Mouse (Mus musculus) telencephalon, adult 2 months (tissue): ENCODE data around the gene Por.

Source experiments
- DNase-seq: peaks from one replicate; pipeline ENCODE4 v3.0.0-alpha.2; 2011; ENCODE audit warnings: low read depth, low spot score

Por gene

GRCm38 (mm10) chr5:135726641-135727346 lies 57.0 kb downstream of the Por start:
- DNase-seq, result no peak

- DNase-seq, result no peak
These were observed 58.0 kb downstream of the Por start for GRCm38 (mm10) chr5:135727871-135728270.

- DNase-seq, result no peak
These were observed 58.5 kb downstream of the Por start for GRCm38 (mm10) chr5:135728361-135728760.

- no peak for DNase-seq
These were observed 59.5 kb downstream of the Por start for GRCm38 (mm10) chr5:135729351-135729750.

GRCm38 (mm10) chr5:135730278-135730677 lies 60.4 kb downstream of the Por start:
- DNase-seq, result no peak

GRCm38 (mm10) chr5:135730916-135731315 lies 61.1 kb downstream of the Por start:
- DNase-seq, result no peak

- no peak for DNase-seq
These were observed 61.5 kb downstream of the Por start for GRCm38 (mm10) chr5:135731322-135731721.

GRCm38 (mm10) chr5:135733071-135733470 lies 63.2 kb downstream of the Por start:
- DNase-seq, result no peak

GRCm38 (mm10) chr5:135734057-135734680 lies 64.3 kb downstream of the Por start:
- no peak for DNase-seq

- no peak for DNase-seq
These were observed 65.9 kb downstream of the Por start for GRCm38 (mm10) chr5:135735741-135736140.

- DNase-seq, result no peak
These were observed 66.7 kb downstream of the Por start for GRCm38 (mm10) chr5:135736544-135736943.

- DNase-seq, result no peak
These were observed 67.3 kb downstream of the Por start for GRCm38 (mm10) chr5:135737154-135737553.

GRCm38 (mm10) chr5:135738266-135738665 lies 68.4 kb downstream of the Por start:
- DNase-seq, result no peak

- DNase-seq, result no peak
These were observed 72.3 kb downstream of the Por start for GRCm38 (mm10) chr5:135742156-135742555.

GRCm38 (mm10) chr5:135742941-135743740 lies 73.3 kb downstream of the Por start:
- DNase-seq, result no peak

GRCm38 (mm10) chr5:135743741-135744609 lies 74.1 kb downstream of the Por start, which contains the start of gene Tmem120a:
TSS of gene Tmem120a (minus strand) at chr5:135744448.
- peak; percentile 69 for DNase-seq

GRCm38 (mm10) chr5:135744742-135745141 lies 74.9 kb downstream of the Por start:
- no peak for DNase-seq

- no peak for DNase-seq
These were observed 81.2 kb downstream of the Por start for GRCm38 (mm10) chr5:135751041-135751440.

- no peak for DNase-seq
These were observed 81.8 kb downstream of the Por start for GRCm38 (mm10) chr5:135751595-135751994.

GRCm38 (mm10) chr5:135761881-135762280 lies 92.0 kb downstream of the Por start:
- no peak for DNase-seq

- DNase-seq, result no peak
These were observed 93.7 kb downstream of the Por start for GRCm38 (mm10) chr5:135763526-135763925.
